Mouse (Mus musculus) myocyte (in vitro differentiated cells): ENCODE measurements around the gene Colgalt2.

Experiments
- E2F4 ChIP-seq: IDR thresholded peaks from one replicate; pipeline ENCODE4 v1.6.1; 2011; ENCODE audit warnings: mild to moderate bottlenecking, control low read depth, moderate library complexity; ENCODE audit not compliant: insufficient read depth
- MYOG ChIP-seq, 3 experiments: IDR thresholded peaks; one replicate each; pipeline ENCODE4 v1.6.1; 2011; ENCODE audit warnings: control low read depth in 2 of 3, low read depth in 2 of 3, mild to moderate bottlenecking in 2 of 3; ENCODE audit not compliant: insufficient read length in 2 of 3, control insufficient read depth in 1 of 3, insufficient read depth in 1 of 3
- POLR2A ChIP-seq: IDR thresholded peaks from one replicate; pipeline ENCODE4 v1.6.1; 2011; ENCODE audit warnings: low read depth, mild to moderate bottlenecking, control low read depth, moderate library complexity; ENCODE audit not compliant: insufficient read length
- TCF3 ChIP-seq: IDR thresholded peaks from one replicate; pipeline ENCODE4 v1.6.1; 2011; ENCODE audit warnings: low read depth, control low read depth; ENCODE audit not compliant: insufficient read length

DNA sequence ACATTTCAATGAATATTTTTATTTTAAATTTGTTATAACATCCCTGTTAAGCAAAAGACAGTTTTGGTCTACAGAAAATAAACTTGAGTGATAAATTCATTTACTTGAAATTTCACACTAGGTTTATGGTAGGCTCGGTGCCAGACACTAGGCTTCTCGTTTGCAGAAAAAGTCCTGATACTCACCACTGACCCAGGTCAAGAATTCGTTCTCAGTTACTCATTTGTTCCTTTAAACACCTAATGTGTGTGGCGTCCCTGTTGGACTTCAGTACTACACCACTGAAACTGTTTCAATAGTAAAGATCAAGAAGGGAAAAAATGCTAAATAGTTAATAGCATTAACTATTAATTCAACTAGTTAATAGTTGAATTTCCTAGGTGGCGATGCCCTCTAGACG is 46.3 kb downstream of the Colgalt2 start:
- TF ChIP-seq POLR2A (no peak), MYOG (IDR thresholded peaks at IDR 0.05; ENCODE audit: control insufficient read depth in 1 of 3, insufficient read depth in 1 of 3, insufficient read length in 2 of 3, low read depth in 2 of 3) (no peak), TCF3 (no peak), E2F4 (no peak)
